30 mouse cellular contexts compared by ENCODE assay signal in the genomic region with DNA sequence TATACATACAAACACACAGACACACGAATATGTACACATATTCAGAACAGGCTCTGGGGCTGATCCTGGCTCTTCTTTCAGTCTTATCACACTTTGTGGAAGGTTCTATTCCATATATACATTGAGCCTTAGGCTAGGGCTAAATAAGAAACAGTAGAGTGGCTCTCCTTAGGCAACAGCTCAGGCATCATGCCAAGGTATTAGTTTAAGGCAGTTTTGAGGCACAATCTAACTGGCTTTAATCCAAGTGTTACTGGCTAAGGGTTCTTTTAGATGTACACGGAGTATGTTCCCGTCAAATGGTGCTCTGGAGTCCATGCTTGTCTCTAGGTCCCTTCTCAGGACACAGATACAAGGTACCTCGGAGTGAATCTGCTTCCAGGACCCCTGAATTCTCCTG. TPM values are rescaled to one million over a fixed set of nuclear protein-coding genes. Genes with fewer than 3 reads are reported as not detected.
A peak's percentile ranks its signal among the peaks of the same experiment; 100 is the strongest.
DNase-seq lines count a peak whose midpoint lies in the region; ATAC-seq and TF ChIP-seq lines count a peak whose summit lies in the region.
"Had no signal": no experiment of that assay in that cellular context is flagged by ENCODE, and none has a peak within 500 bp of the region (broad histone marks: within the 10 kb centered on the region; RNA-seq: fewer than 3 reads in every experiment).

No protein-coding gene starts in this region.

- H3K36me3 ChIP-seq in forebrain, embryonic 14.5 days (ENCODE audit: control insufficient read depth, insufficient read depth, low read length), result no peaks in the 10 kb centered on the region
- H3K36me3 ChIP-seq in forebrain, embryonic 10.5 days (replicated peaks), result no peaks in the 10 kb centered on the region
- no peaks in the 10 kb centered on the region for H3K36me3 ChIP-seq in lung, embryonic 14.5 days (ENCODE audit: insufficient read depth)
- no peaks in the 10 kb centered on the region for H3K36me3 ChIP-seq in heart, embryonic 12.5 days
- H3K36me3 ChIP-seq: embryonic facial prominence, embryonic 13.5 days; forebrain, embryonic 15.5 days; G1E; heart, embryonic 13.5 days; hindbrain, embryonic 12.5 days had no signal

- WGBS in forebrain, embryonic 14.5 days, result 68% methylated on average over 4 of the region's 4 CpGs
- 93% methylated on average over 4 of the region's 4 CpGs for WGBS in forebrain, embryonic 10.5 days
- 70% methylated on average over 4 of the region's 4 CpGs for WGBS in lung, embryonic 14.5 days
- 74% methylated on average over 4 of the region's 4 CpGs for WGBS in heart, embryonic 12.5 days

- H3K27ac ChIP-seq in forebrain, embryonic 14.5 days (ENCODE audit: low read depth, low read length), result no peak overlapping the region
- no peak overlapping the region for H3K27ac ChIP-seq in forebrain, embryonic 10.5 days
- H3K27ac ChIP-seq in lung, embryonic 14.5 days (ENCODE audit: low read depth), result no peak overlapping the region
- H3K27ac ChIP-seq in heart, embryonic 12.5 days (ENCODE audit: poor library complexity, severe bottlenecking), result no peak overlapping the region
- H3K27ac ChIP-seq: embryonic facial prominence, embryonic 13.5 days; forebrain, embryonic 15.5 days; heart, embryonic 13.5 days; hindbrain, embryonic 12.5 days had no signal

- no peak overlapping the region for H3K9ac ChIP-seq in forebrain, embryonic 14.5 days (ENCODE audit: low read length)
- no peak overlapping the region for H3K9ac ChIP-seq in lung, embryonic 14.5 days
- H3K9ac ChIP-seq in heart, embryonic 12.5 days, result no peak overlapping the region
- H3K9ac ChIP-seq: embryonic facial prominence, embryonic 13.5 days; forebrain, embryonic 15.5 days; heart, embryonic 13.5 days; hindbrain, embryonic 12.5 days had no signal

- H3K9me3 ChIP-seq in forebrain, embryonic 14.5 days (replicated peaks; ENCODE audit: control insufficient read depth, low read length), result no peaks in the 10 kb centered on the region
- H3K9me3 ChIP-seq in forebrain, embryonic 10.5 days, result no peaks in the 10 kb centered on the region
- no peaks in the 10 kb centered on the region for H3K9me3 ChIP-seq in lung, embryonic 14.5 days (ENCODE audit: low read depth, low read length)
- no peaks in the 10 kb centered on the region for H3K9me3 ChIP-seq in heart, embryonic 12.5 days (replicated peaks)
- H3K9me3 ChIP-seq: embryonic facial prominence, embryonic 13.5 days; forebrain, embryonic 15.5 days; G1E; heart, embryonic 13.5 days; hindbrain, embryonic 12.5 days had no signal

- peak; percentile 50 for DNase-seq in forebrain, embryonic 14.5 days (ENCODE audit: low spot score)
- no peak for DNase-seq in forebrain, embryonic 10.5 days (ENCODE audit: extremely low spot score, low spot score)
- peak; percentile 67 for DNase-seq in lung, embryonic 14.5 days
- DNase-seq in lung, postnatal 25 days (ENCODE audit: low spot score), result no peak
- DNase-seq in NIH3T3 (ENCODE audit: low read depth), result peak; percentile 24
- DNase-seq in heart, postnatal 36 days, result no peak
- DNase-seq: adrenal gland, postnatal 10 days; adrenal gland, postnatal 36 days; B cell, adult 2 months; cerebellum, adult 11 months; cerebellum, adult 2 months; cerebellum, adult 9-11 months; cerebellum, postnatal 25 days; gastrocnemius, postnatal 25 days; heart, adult 18-20 months; heart, postnatal 14 days had no signal

- H3K4me1 ChIP-seq in forebrain, embryonic 14.5 days (ENCODE audit: control insufficient read depth, insufficient read depth, low read length), result no peaks in the 10 kb centered on the region
- no peaks in the 10 kb centered on the region; the same call in 1 of the 2 replicates for H3K4me1 ChIP-seq in forebrain, embryonic 10.5 days
- no peaks in the 10 kb centered on the region for H3K4me1 ChIP-seq in lung, embryonic 14.5 days (ENCODE audit: insufficient read depth)
- H3K4me1 ChIP-seq in heart, embryonic 12.5 days (replicated peaks), result no peaks in the 10 kb centered on the region
- H3K4me1 ChIP-seq: heart, embryonic 13.5 days; hindbrain, embryonic 12.5 days had no signal

- intact Hi-C loops in heart, postnatal 36 days (cut with DNase I), result no loop called here

- H3K27me3 ChIP-seq in forebrain, embryonic 14.5 days (replicated peaks; ENCODE audit: control insufficient read depth, insufficient read depth, low read length), result no peaks in the 10 kb centered on the region
- no peaks in the 10 kb centered on the region; the same call in 1 of the 2 replicates for H3K27me3 ChIP-seq in forebrain, embryonic 10.5 days (ENCODE audit: poor library complexity, severe bottlenecking)
- H3K27me3 ChIP-seq in lung, embryonic 14.5 days (ENCODE audit: insufficient read depth, low read length), result no peaks in the 10 kb centered on the region
- no peaks in the 10 kb centered on the region for H3K27me3 ChIP-seq in heart, embryonic 12.5 days (replicated peaks)
- H3K27me3 ChIP-seq: CH12.LX; embryonic facial prominence, embryonic 13.5 days; forebrain, embryonic 15.5 days; heart, embryonic 13.5 days had no signal

- no peak overlapping the region for H3K4me3 ChIP-seq in forebrain, embryonic 14.5 days (ENCODE audit: low read depth, low read length)
- no peak overlapping the region for H3K4me3 ChIP-seq in forebrain, embryonic 10.5 days
- no peak overlapping the region for H3K4me3 ChIP-seq in lung, embryonic 14.5 days (ENCODE audit: low read depth, low read length)
- no peak overlapping the region for H3K4me3 ChIP-seq in heart, embryonic 12.5 days
- H3K4me3 ChIP-seq: embryonic facial prominence, embryonic 13.5 days; forebrain, embryonic 15.5 days; heart, embryonic 13.5 days; hindbrain, embryonic 12.5 days had no signal

- ATAC-seq in forebrain, embryonic 14.5 days, result no peak
- no peak for ATAC-seq in lung, embryonic 14.5 days (ENCODE audit: insufficient read depth)
- no peak for ATAC-seq in heart, embryonic 12.5 days (ENCODE audit: insufficient number of reproducible peaks, low FRiP score)
- ATAC-seq: forebrain, embryonic 15.5 days; hindbrain, embryonic 16.5 days; inflammation-experienced regulatory T-cells, adult 6 months; intestine, embryonic 16.5 days had no signal

- TF ChIP-seq CTCF in lung, embryonic 14.5 days (IDR thresholded peaks at IDR 0.05; ENCODE audit: low read depth), result no peak

- no peak overlapping the region for H3K4me2 ChIP-seq in forebrain, embryonic 14.5 days (ENCODE audit: low read length)
- no peak overlapping the region for H3K4me2 ChIP-seq in lung, embryonic 14.5 days
- no peak overlapping the region for H3K4me2 ChIP-seq in heart, embryonic 12.5 days
- H3K4me2 ChIP-seq: embryonic facial prominence, embryonic 13.5 days; forebrain, embryonic 15.5 days; heart, embryonic 13.5 days; hindbrain, embryonic 12.5 days had no signal

RNA-seq across cellular contexts. Expression of a gene that starts 31.4 kb away (rescaled TPM):
- polyA plus RNA-seq in forebrain, embryonic 14.5 days (2014; fragmentation: Nextera tagmentation; extraction: Ambion mirVana), result 0.67 and 0.93 TPM in 2 replicates
- polyA plus RNA-seq in forebrain, embryonic 10.5 days (2016; fragmentation: Nextera tagmentation; extraction: Ambion mirVana), result 0.25 and 0.67 TPM in 2 replicates
- polyA plus RNA-seq in lung, embryonic 14.5 days (2014; fragmentation: Nextera tagmentation; extraction: Ambion mirVana), result not detected in 2 replicates
- not detected for total RNA-seq in heart, postnatal 36 days (2021)
- not detected in 2 replicates for polyA plus RNA-seq in heart, embryonic 12.5 days (2016; fragmentation: Nextera tagmentation; extraction: Ambion mirVana)
- total RNA-seq: adrenal gland, adult 18-20 months; adrenal gland, postnatal 10 days; adrenal gland, postnatal 36 days; common myeloid progenitor, adult 5-6 weeks; gastrocnemius, adult 8-10 months; gastrocnemius, postnatal 25 days; heart, adult 18-20 months; heart, postnatal 14 days; hematopoietic stem cell, adult 5-6 weeks had no signal
- polyA plus RNA-seq: heart, embryonic 13.5 days; inflammation-experienced regulatory T-cells, adult 6 months; intestine, embryonic 16.5 days had no signal

Comparison
In these comparisons a context has a peak if more than half of its experiments do, and no peak if none do; other contexts are left out.
1. DNase-seq: peak in forebrain, embryonic 14.5 days (single experiment), lung, embryonic 14.5 days (single experiment) and NIH3T3 (single experiment); none in forebrain, embryonic 10.5 days (single experiment), lung, postnatal 25 days (single experiment) and heart, postnatal 36 days (0 of 2).